Mouse (Mus musculus) 3T3-L1 (cell line): ENCODE results near the gene Dera.

ENCODE experiments used
- DNase-seq: peaks from one replicate; pipeline ENCODE4 v3.0.0-alpha.2; 2015; ENCODE audit warnings: low read depth, low spot score

The Dera gene

GRCm38 (mm10) chr6:137886210-137886979 is 132.0 kb downstream of the Dera start:
- no peak for DNase-seq

DNA sequence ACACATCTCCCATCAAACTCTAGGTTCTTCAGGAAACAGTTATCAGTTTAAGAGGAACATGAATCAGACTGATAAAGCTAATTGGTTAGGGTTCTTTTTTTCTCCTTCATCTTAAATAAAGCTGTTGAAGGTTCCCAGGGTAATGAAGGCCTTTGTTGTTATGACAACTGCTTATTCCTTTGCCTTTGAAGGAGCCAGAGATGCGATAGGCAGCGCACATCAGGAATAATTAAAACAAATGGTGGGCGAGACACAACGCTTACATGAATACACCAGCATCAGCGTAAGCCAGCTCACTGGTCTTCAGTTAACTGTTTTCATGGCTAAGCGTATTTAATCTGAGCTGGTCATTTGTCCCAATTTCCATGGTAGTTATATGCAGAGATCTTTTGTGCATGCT is 132.9 kb downstream of the Dera start:
- no peak for DNase-seq

DNA sequence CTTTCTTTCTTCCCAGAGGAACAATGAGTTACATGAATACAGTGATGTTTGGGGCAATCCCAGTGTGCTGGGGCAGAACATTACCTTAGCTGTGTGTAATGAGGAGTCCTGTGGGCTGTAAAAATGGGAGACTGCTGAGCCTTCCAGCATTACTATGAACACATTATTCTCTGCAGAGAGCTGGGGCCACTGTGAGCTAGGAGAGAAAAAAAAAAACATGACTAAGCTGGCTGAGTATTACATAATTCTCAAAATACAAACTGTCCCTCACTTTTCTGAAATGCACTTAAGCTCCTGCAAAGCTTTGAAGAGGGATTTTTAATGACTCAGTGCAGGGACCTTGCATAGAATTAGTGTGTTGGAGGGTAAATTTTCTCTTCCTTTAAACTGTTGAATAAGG is 143.3 kb downstream of the Dera start:
- no peak for DNase-seq

- DNase-seq: no peak
Measured at GRCm38 (mm10) chr6:137901255-137901654, 146.9 kb downstream of the Dera start.
